Mouse (Mus musculus): Measurements from ENCODE around the gene Il1rapl2.
A peak's percentile ranks its signal among the peaks of the same experiment; 100 is the strongest.

Gene Il1rapl2

DNA sequence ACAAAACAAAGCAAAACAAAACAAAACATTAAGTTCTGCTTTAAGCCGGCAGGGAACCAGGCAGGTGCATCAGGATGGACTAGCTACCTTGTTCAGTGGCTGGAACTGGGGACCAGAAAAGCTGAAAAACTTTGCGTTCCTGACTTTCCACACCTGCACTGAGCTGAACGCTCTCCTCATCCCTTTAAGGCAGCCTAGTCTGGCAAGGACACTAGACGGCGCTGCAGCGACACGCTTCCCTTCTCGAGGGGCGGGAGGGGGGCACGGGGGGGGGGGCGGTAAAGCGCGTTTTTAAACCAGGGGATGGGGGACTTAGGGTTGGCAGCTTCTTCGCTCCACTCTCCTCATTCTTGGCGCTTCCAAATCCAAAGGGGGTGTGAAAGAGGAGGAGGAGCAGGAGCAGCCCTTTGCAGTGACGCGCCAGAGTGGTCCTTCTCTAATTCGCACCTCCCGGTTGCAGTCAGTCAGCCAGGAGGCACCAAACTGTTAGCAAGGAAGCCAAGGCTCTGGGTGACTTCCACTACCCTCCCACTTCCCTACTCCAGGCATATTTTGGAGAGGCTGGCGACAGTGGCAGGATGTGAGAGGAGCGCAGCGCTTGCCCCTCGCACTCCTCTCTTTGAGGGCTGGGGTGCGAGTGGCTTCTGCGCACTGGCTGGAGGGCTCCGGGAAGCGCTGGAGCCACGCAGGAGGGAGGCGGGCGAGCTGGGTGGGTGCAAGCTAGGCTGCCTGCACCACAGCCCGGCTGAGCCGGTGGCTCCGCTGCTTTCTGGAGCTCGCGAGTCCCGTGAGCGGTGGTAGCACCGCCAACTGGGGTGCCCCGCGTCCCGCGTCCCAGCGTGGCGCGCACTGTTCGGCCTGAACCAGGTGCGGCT, at the start of gene Il1rapl2:
TSS of gene Il1rapl2 (plus strand) at position 288 of the 875 bp plus-strand sequence.
- Histone ChIP-seq H3K36me3 (ENCODE audit: control insufficient read depth, insufficient read depth, low read length, poor library complexity, severe bottlenecking) (no peaks in the 10 kb centered on the region), H3K27me3 (ENCODE audit: control insufficient read depth, insufficient read depth, low read length, poor library complexity, severe bottlenecking) (no peaks in the 10 kb centered on the region)
- no peak for DNase-seq (ENCODE audit: low read depth, low spot score)

DNA sequence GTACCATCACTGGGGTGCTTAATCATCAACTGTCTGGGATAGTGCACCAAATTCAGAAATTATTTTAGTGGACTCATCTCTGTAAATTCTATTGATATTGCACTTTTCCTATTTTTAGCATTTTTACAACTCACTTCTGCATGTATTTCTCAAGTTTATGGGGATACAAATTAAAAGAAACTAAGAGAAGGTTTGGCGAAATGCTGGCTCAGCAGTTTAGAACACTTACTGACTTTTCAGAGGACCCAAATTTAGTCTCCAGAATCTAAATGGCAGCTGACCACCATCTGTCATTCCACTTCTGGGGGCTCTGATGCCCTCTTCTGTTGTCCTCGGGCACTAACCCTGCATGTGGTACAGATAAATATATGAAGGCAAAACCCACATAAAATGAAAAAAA, 22.1 kb upstream of the Il1rapl2 start:
- H3K27me3 ChIP-seq (ENCODE audit: control insufficient read depth, insufficient read depth, low read length, poor library complexity, severe bottlenecking): no peaks in the 10 kb centered on the region
- no peak for DNase-seq (ENCODE audit: low read depth, low spot score)

DNA sequence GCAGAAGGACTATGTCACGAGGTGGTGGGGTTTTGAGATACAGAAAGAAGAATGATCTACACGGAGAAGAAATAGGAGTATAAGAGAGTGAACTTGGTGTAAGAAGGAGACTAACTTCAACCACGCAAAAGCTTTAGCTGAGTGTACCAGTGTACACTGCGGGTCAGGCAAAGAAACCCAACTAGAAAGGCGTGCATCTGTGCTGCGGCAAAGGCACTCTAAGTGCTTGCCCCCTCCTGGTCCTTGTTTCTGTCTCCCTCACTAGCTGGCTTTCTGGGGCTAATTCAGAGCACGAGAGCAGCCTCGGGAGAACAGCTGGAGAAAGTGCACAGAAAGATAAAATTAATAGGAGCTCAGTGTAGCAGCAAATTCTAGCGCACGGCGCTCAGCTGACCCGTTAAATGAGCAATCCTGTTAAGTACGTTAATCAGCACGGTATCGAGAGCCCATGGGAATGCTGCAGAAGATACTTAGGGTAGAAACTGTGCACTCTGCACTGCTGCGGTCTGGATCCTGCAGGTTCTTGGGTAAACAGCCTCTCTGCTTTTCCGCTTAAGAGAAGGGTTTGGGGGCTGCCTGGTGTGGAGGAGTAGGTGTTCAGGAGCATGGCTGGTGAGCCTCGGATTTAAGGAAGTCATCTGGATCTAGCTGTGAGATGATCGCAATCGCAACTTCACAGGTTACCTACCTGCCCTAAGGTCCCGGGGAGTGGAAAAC, 778 bp upstream of the Il1rapl2 start:
- no peaks in the 10 kb centered on the region for H3K27me3 ChIP-seq (ENCODE audit: control insufficient read depth, insufficient read depth, low read length, poor library complexity, severe bottlenecking)
- H3K36me3 ChIP-seq (ENCODE audit: control insufficient read depth, insufficient read depth, low read length, poor library complexity, severe bottlenecking): no peaks in the 10 kb centered on the region
- no peak for DNase-seq (ENCODE audit: low read depth, low spot score)

More for the DNA sequence above, 22.1 kb upstream of the Il1rapl2 start:
- H3K36me3 ChIP-seq (ENCODE audit: control insufficient read depth, insufficient read depth, low read length, poor library complexity, severe bottlenecking): no peaks in the 10 kb centered on the region

DNA sequence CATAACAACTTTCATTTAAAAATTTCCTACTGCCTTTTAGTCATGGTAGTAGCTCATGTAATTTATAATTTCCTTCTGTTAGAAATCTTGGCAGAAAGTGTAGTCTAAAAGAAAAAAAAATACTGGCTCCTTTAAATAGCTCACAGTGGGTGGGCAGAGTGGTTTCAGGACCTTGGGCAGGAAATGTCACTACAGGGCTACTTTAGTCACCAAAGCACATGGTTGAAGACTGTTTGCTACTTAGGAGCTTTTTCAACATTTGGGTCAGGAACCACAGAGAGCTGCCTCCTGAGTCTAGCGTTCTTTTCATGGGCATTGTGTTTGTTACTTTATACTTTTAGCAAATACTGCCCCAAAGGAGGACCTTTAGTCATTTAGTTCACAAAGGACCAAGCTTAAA, 12.2 kb downstream of the Il1rapl2 start:
- Histone ChIP-seq H3K27me3 (ENCODE audit: control insufficient read depth, insufficient read depth, low read length, poor library complexity, severe bottlenecking) (no peaks in the 10 kb centered on the region), H3K36me3 (ENCODE audit: control insufficient read depth, insufficient read depth, low read length, poor library complexity, severe bottlenecking) (no peaks in the 10 kb centered on the region)
- DNase-seq (ENCODE audit: low read depth, low spot score): no peak

DNA sequence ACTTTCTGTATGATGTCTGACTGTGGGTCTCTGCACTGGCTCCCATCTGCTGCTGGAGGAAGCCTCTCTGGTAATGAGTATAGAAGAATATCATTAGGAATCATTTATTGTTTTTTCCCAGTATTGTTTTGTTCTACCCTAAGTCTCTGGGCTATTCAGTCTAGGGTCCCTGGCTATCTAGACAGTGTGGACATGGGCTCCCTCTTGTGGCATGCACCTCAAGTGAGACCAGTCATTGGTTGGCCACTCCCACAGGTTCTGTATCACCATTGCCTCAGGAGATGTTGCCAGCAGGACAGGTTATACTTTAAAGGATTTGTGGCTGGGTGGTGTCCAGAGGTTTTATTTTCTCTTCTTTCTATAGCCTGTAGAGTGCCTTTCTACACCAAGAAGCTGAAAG, 50.3 kb downstream of the Il1rapl2 start:
- no peaks in the 10 kb centered on the region for H3K36me3 ChIP-seq (ENCODE audit: control insufficient read depth, insufficient read depth, low read length, poor library complexity, severe bottlenecking)
- no peaks in the 10 kb centered on the region for H3K27me3 ChIP-seq (ENCODE audit: control insufficient read depth, insufficient read depth, low read length, poor library complexity, severe bottlenecking)
- DNase-seq (ENCODE audit: low read depth, low spot score): no peak

DNA sequence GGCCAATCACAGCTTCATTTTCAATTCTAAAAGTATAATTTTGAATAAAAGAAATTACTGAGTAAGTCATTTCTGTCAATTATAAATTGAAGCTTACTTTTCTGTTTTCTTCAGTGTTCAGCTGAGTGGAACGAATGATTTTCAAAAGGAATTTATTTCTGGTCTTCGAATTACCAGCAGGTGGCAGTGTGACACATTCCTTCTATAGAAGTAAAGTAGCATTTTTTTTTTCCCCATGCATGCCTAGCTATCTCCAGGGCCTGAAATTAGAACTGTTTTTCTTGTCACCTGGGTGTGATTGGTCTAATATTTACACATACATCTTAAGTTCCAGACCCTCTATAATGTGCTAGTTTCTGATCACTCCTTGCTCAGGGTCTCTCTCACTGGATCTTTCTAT, 96.6 kb downstream of the Il1rapl2 start:
- H3K27me3 ChIP-seq (ENCODE audit: control insufficient read depth, insufficient read depth, low read length, poor library complexity, severe bottlenecking): no peaks in the 10 kb centered on the region
- DNase-seq (ENCODE audit: low read depth, low spot score): peak; percentile 48
- H3K36me3 ChIP-seq (ENCODE audit: control insufficient read depth, insufficient read depth, low read length, poor library complexity, severe bottlenecking): no peaks in the 10 kb centered on the region

DNA sequence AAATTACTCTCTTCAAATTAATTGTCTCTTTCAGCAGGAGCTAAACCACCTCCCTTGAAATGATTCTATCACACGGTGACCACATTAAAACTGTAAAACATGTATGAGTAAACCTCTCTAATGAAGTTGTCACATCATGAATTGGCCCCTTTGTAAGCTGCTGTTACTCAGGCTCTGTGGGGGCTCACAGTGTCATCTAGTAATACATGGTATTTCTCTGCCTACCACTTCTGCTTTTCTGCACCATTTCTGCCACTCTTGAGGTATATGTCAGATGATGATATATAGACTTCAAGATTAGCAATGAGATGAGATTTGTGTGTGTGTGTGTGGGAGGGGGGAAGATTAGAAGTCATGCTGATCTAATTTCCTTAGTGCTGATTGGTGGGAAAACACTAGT, 117.6 kb downstream of the Il1rapl2 start:
- DNase-seq (ENCODE audit: low read depth, low spot score): peak; percentile 15
- Histone ChIP-seq H3K27me3 (ENCODE audit: control insufficient read depth, insufficient read depth, low read length, poor library complexity, severe bottlenecking) (no peaks in the 10 kb centered on the region), H3K36me3 (ENCODE audit: control insufficient read depth, insufficient read depth, low read length, poor library complexity, severe bottlenecking) (no peaks in the 10 kb centered on the region)

DNA sequence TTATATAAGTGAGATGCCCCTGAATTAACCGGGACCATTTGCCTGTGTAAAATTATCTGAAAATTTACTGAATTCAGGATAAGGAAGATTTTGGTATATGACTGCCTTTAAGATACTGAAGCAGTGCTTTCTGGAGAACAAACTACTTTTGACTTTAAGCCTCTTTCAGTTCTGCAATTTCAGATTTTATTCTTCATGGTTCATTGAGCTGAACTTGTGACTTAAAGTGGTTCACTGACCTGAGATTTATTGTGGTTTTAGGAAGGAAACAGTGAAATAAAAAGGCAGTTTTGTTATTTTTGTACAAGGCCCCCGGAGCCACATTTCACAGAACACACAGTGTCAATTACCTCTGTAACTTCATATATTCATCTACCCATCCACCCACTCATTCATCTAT, 129.6 kb downstream of the Il1rapl2 start:
- Histone ChIP-seq H3K36me3 (ENCODE audit: control insufficient read depth, insufficient read depth, low read length, poor library complexity, severe bottlenecking) (no peaks in the 10 kb centered on the region), H3K27me3 (ENCODE audit: control insufficient read depth, insufficient read depth, low read length, poor library complexity, severe bottlenecking) (no peaks in the 10 kb centered on the region)
- peak; percentile 61 for DNase-seq (ENCODE audit: low read depth, low spot score)

DNA sequence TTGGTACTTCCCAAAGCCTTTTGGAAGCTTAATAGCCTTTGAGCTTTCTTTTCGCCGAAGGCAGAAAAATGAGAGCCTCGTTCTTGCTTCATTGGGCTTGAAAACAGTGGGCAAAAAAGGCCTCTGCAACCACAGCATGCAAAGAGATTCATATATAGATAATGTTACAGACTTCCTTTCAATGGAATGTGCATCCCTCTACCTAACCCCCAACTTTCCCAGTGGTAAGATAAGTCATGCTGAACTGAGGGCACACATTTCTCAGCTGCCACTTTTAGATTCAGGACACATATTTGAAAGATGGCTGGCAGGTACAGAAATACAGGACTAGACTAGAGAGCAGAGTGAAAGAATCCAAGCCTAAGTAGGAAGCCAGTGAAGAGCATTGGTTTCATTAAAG, 185.1 kb downstream of the Il1rapl2 start:
- no peak for DNase-seq (ENCODE audit: low read depth, low spot score)
- H3K36me3 ChIP-seq (ENCODE audit: control insufficient read depth, insufficient read depth, low read length, poor library complexity, severe bottlenecking): no peaks in the 10 kb centered on the region
- H3K27me3 ChIP-seq (ENCODE audit: control insufficient read depth, insufficient read depth, low read length, poor library complexity, severe bottlenecking): no peaks in the 10 kb centered on the region

DNA sequence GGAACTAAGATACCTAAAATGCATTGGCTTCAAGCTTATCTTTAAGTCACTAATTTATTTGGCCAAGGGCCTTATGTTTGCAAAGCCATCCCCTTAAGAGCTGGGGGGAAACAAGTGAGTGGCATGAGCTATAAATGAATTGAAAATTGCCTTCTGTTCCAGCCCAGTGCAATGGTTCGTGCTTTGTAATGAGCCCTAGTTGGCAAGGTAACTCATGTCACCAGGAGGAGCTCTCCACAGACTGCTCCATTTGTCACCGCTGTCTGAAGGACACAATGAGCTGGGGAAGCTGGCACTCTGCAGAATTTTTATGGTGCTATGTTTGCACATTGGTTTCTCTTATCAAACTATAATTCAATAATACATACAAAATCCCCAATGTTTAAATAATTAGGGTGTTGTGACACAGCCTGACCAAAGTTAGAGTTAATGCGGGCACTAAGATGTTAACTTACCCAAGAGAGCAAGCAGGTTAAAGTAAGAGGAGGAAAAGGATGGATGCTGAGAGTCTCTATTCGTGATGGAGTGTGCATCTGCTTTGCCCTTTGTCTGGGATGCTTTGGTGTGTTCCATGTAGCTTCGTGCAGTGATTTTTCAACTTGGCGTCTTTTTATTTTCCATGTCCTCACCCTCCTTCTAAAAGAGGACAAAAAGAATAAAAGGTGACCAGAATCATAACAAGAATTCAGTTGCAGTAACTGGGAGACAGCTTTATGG, 235.2 kb downstream of the Il1rapl2 start:
- no peaks in the 10 kb centered on the region for H3K36me3 ChIP-seq (ENCODE audit: control insufficient read depth, insufficient read depth, low read length, poor library complexity, severe bottlenecking)
- DNase-seq (ENCODE audit: low read depth, low spot score): no peak
- H3K27me3 ChIP-seq (ENCODE audit: control insufficient read depth, insufficient read depth, low read length, poor library complexity, severe bottlenecking): no peaks in the 10 kb centered on the region

DNA sequence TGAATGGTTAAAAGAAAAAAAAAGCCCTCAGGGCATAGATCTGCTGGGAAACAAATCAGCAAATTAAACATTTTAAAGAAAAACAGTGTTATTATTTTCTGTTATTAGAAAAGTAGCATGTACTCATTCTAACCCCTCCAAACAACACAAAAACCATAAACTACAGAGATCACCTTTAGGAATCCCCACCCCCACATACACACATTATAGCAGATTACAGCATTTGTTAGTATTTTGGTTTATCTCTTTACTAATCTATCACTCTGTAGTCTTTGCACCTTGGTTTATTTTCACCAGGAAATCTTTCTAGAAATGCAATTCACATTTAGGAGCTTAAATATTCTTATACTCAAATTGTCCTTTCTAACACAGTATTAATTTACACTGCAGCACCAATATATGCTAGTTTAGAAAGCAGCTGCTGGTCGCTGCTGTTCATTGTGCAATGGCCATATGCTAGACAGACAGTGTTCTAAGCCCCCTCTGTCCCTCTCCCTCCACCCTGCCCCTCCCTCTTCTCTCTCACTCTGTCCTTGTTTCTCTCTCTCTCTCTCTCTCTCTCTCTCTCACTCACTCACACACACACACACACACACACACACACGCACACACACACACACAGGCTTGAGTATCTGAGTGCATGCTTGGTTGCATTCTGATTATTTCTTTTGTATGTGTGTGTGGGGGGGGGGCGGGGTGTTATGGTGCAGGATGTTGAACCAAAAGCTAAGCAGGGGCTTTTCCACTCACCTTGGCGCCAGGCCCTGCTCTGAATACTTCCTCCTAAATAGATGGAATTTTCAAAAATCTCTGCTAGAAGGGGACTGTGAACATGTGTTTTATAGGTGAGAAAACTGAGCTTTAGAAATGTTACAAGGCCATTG, 236.1 kb downstream of the Il1rapl2 start:
- no peak for DNase-seq (ENCODE audit: low read depth, low spot score)
- no peaks in the 10 kb centered on the region for H3K27me3 ChIP-seq (ENCODE audit: control insufficient read depth, insufficient read depth, low read length, poor library complexity, severe bottlenecking)
- no peaks in the 10 kb centered on the region for H3K36me3 ChIP-seq (ENCODE audit: control insufficient read depth, insufficient read depth, low read length, poor library complexity, severe bottlenecking)

DNA sequence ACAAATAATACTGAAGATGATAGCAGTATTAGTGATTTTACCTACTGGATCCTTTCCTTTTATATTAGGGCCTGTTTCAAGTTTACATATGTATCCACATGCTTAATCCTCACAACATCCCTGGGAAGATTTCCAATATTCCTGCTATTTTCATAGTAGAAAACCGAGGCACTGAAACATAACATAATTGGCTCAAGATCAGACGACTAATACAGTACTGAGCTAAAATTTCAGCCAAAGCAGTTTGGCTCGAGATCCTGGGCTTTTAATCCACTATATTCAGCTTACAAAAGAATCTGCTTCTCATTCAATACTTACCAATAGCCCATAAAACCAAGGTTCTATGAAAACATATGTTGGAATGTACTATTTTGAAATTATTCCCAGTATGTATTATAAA, 239.1 kb downstream of the Il1rapl2 start:
- no peaks in the 10 kb centered on the region for H3K36me3 ChIP-seq (ENCODE audit: control insufficient read depth, insufficient read depth, low read length, poor library complexity, severe bottlenecking)
- H3K27me3 ChIP-seq (ENCODE audit: control insufficient read depth, insufficient read depth, low read length, poor library complexity, severe bottlenecking): no peaks in the 10 kb centered on the region
- DNase-seq (ENCODE audit: low read depth, low spot score): no peak

DNA sequence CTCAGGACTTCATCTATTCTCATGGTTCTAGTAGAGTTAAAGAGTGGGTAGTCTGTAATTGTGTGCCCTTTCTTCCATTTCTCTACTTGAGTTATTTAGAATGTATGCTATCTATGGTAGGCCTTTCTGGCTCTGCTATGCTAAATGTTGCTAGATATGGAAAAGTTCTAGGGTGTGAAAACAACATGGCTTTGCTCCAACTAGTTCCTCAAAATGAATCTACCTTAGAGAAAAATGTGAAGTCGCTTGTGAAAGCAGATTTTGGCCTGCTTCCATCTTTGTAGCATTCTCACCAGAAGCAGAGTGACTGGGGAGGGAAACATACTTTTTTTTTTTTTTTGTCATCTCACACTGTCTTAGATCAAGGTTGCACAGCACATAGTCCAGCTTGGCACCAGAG, 241.7 kb downstream of the Il1rapl2 start:
- DNase-seq (ENCODE audit: low read depth, low spot score): no peak
- H3K36me3 ChIP-seq (ENCODE audit: control insufficient read depth, insufficient read depth, low read length, poor library complexity, severe bottlenecking): no peaks in the 10 kb centered on the region

DNA sequence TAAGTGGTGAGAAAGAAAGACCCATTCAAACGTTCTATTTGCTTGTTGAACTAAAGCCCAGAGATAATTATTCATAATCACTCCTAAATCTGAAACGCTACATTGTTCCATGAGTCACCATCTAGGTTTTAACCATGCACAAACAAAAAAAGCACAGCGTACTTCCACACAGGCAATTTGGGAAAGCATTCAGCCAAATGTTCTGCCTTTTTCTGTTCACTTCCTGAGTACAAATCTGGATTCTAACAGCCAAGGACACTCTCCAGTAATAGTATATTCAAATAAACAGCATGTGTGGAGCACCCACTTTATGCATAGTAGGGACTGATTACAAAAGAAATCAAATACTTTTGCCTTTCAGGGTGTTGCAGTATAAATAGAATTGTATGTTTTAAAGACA, 278.5 kb downstream of the Il1rapl2 start:
- H3K36me3 ChIP-seq (ENCODE audit: control insufficient read depth, insufficient read depth, low read length, poor library complexity, severe bottlenecking): no peaks in the 10 kb centered on the region
- no peaks in the 10 kb centered on the region for H3K27me3 ChIP-seq (ENCODE audit: control insufficient read depth, insufficient read depth, low read length, poor library complexity, severe bottlenecking)
- DNase-seq (ENCODE audit: low read depth, low spot score): no peak

More for the DNA sequence above, 241.7 kb downstream of the Il1rapl2 start:
- H3K27me3 ChIP-seq (ENCODE audit: control insufficient read depth, insufficient read depth, low read length, poor library complexity, severe bottlenecking): no peaks in the 10 kb centered on the region
